Mouse (Mus musculus): ENCODE data around the gene Ptch2.

- TF ChIP-seq CTCF (IDR thresholded peaks at IDR 0.05; ENCODE audit: low read depth) (no peak), EP300 (optimal IDR thresholded peaks at IDR 0.05) (no peak)
Measured at GRCm38 (mm10) chr4:117117931-117118330, 22.1 kb downstream of the Ptch2 start.

Data from stomach, postnatal 0 days (tissue).